Mouse (Mus musculus) lung, adult 2 months (tissue): Measurements from ENCODE around the gene Isg15.

Experiments
- CTCF ChIP-seq: fragments of 200-500 bp; IDR thresholded peaks from 2 replicates; pipeline ENCODE4 v1.5.1; 2011; ENCODE audit warnings: mild to moderate bottlenecking, low read length, control low read depth; ENCODE audit not compliant: insufficient read depth
- POLR2A ChIP-seq: fragments of 200-500 bp; IDR thresholded peaks from 2 replicates; pipeline ENCODE4 v1.6.1; 2011; ENCODE audit warnings: low read depth, mild to moderate bottlenecking, control low read depth, low read length, borderline replicate concordance; ENCODE audit errors: extremely low read depth

DNA sequence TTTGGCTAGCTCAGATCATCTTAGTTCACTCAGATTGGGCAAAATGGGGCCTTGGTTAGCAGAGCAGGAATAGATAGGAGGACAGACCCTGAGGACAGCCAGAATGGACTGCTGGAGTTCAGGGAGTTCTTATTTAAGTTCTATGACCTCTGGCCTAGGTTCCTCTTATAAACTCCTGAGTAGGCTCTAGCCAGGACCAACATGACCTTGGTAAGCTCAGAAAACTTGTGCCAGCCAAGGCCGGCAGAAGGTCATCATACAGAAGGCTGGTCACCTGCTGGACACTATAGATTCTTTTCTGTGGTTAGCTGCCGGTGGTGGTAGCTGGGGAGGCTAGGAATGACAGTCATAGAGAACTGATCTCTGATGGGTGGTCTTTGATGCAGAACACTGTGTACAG is 15.6 kb upstream of the Isg15 start:
- TF ChIP-seq CTCF: no peak
- no peak for TF ChIP-seq POLR2A
